ENCODE assay signal across 8 mouse cellular contexts in genomic region chr19:23373287-23373686, GRCm38 (mm10).
DNase-seq lines count a peak whose midpoint lies in the region; ATAC-seq and TF ChIP-seq lines count a peak whose summit lies in the region.

No protein-coding gene starts in this region.

- no peaks in the 10 kb centered on the region for H3K36me3 ChIP-seq in kidney, adult 2 months (ENCODE audit: control insufficient read depth, insufficient read depth, low read length)
- no peaks in the 10 kb centered on the region for H3K36me3 ChIP-seq in kidney, embryonic 14.5 days (ENCODE audit: control insufficient read depth, insufficient read depth, low read length)
- H3K36me3 ChIP-seq in intestine, embryonic 16.5 days (ENCODE audit: control insufficient read depth, insufficient read depth, low read length), result no peaks in the 10 kb centered on the region
- no peaks in the 10 kb centered on the region for H3K36me3 ChIP-seq in limb, embryonic 11.5 days (ENCODE audit: control insufficient read depth, insufficient read depth, low read length)
- H3K36me3 ChIP-seq in neural tube, embryonic 11.5 days (ENCODE audit: control insufficient read depth, insufficient read depth, low read length), result no peaks in the 10 kb centered on the region

- H3K27me3 ChIP-seq in kidney, adult 2 months (replicated peaks; ENCODE audit: control insufficient read depth, insufficient read depth, low read length), result no peaks in the 10 kb centered on the region
- no peaks in the 10 kb centered on the region for H3K27me3 ChIP-seq in kidney, embryonic 14.5 days (ENCODE audit: control insufficient read depth, insufficient read depth, low read length)
- H3K27me3 ChIP-seq in intestine, embryonic 16.5 days (replicated peaks; ENCODE audit: control insufficient read depth, insufficient read depth, low read length), result no peaks in the 10 kb centered on the region
- no peaks in the 10 kb centered on the region for H3K27me3 ChIP-seq in limb, embryonic 11.5 days (ENCODE audit: control insufficient read depth, insufficient read depth, low read length)
- H3K27me3 ChIP-seq in neural tube, embryonic 11.5 days (ENCODE audit: control insufficient read depth, insufficient read depth, low read length), result no peaks in the 10 kb centered on the region

- TF ChIP-seq POLR2A in kidney, adult 2 months (IDR thresholded peaks at IDR 0.05; ENCODE audit: low read depth, low read length), result no peak

- no peaks in the 10 kb centered on the region for H3K4me1 ChIP-seq in kidney, adult 2 months (ENCODE audit: control insufficient read depth, insufficient read depth, low read length)
- H3K4me1 ChIP-seq in kidney, embryonic 14.5 days (ENCODE audit: control insufficient read depth, insufficient read depth, low read length), result no peaks in the 10 kb centered on the region
- no peaks in the 10 kb centered on the region for H3K4me1 ChIP-seq in intestine, embryonic 16.5 days (ENCODE audit: control insufficient read depth, insufficient read depth, low read length)
- no peaks in the 10 kb centered on the region for H3K4me1 ChIP-seq in limb, embryonic 11.5 days (ENCODE audit: control insufficient read depth, insufficient read depth, low read length)
- no peaks in the 10 kb centered on the region for H3K4me1 ChIP-seq in neural tube, embryonic 11.5 days (ENCODE audit: control insufficient read depth, insufficient read depth, low read length)

- H3K9me3 ChIP-seq in kidney, embryonic 14.5 days (ENCODE audit: control insufficient read depth, low read length), result no peaks in the 10 kb centered on the region
- H3K9me3 ChIP-seq in intestine, embryonic 16.5 days (ENCODE audit: control insufficient read depth, low read length), result no peaks in the 10 kb centered on the region
- no peaks in the 10 kb centered on the region for H3K9me3 ChIP-seq in limb, embryonic 11.5 days (ENCODE audit: control insufficient read depth, low read length)
- H3K9me3 ChIP-seq in neural tube, embryonic 11.5 days (ENCODE audit: control insufficient read depth, low read length), result no peaks in the 10 kb centered on the region

- H3K4me3 ChIP-seq in kidney, adult 2 months (ENCODE audit: insufficient read depth, low read depth, low read length), result no peak overlapping the region
- no peak overlapping the region for H3K4me3 ChIP-seq in kidney, embryonic 14.5 days (ENCODE audit: low read length)
- no peak overlapping the region for H3K4me3 ChIP-seq in gastrocnemius, adult 2 months
- no peak overlapping the region for H3K4me3 ChIP-seq in intestine, embryonic 16.5 days (ENCODE audit: low read length)
- no peak overlapping the region for H3K4me3 ChIP-seq in limb, embryonic 11.5 days (ENCODE audit: low read depth, low read length)
- H3K4me3 ChIP-seq in neural tube, embryonic 11.5 days (ENCODE audit: low read depth, low read length), result no peak overlapping the region

- intact Hi-C loops in gastrocnemius, adult 2 months (cut with DNase I), result loop anchor here (2.0 kb wide), 1 partner anchor 150 kb away; no protein-coding TSS in a partner anchor

- H3K4me2 ChIP-seq in kidney, embryonic 14.5 days (replicated peaks; ENCODE audit: low read depth, low read length), result no peak overlapping the region
- H3K4me2 ChIP-seq in intestine, embryonic 16.5 days (ENCODE audit: low read depth, low read length), result no peak overlapping the region
- no peak overlapping the region for H3K4me2 ChIP-seq in limb, embryonic 11.5 days (ENCODE audit: low read depth, severe bottlenecking)
- no peak overlapping the region for H3K4me2 ChIP-seq in neural tube, embryonic 11.5 days (ENCODE audit: low read depth)

- no peak overlapping the region for H3K9ac ChIP-seq in kidney, embryonic 14.5 days (ENCODE audit: low read depth, low read length)
- H3K9ac ChIP-seq in intestine, embryonic 16.5 days (ENCODE audit: low read depth, low read length), result no peak overlapping the region
- no peak overlapping the region for H3K9ac ChIP-seq in limb, embryonic 11.5 days (ENCODE audit: low read length)
- no peak overlapping the region for H3K9ac ChIP-seq in neural tube, embryonic 11.5 days (ENCODE audit: low read length)

- H3K27ac ChIP-seq in kidney, adult 2 months (ENCODE audit: insufficient read depth, low read depth, low read length), result no peak overlapping the region
- H3K27ac ChIP-seq in kidney, embryonic 14.5 days (ENCODE audit: low read depth, low read length), result no peak overlapping the region
- H3K27ac ChIP-seq in gastrocnemius, adult 2 months, result no peak overlapping the region
- no peak overlapping the region for H3K27ac ChIP-seq in intestine, embryonic 16.5 days (ENCODE audit: low read length)
- H3K27ac ChIP-seq in limb, embryonic 11.5 days (replicated peaks; ENCODE audit: low read depth, low read length), result no peak overlapping the region
- H3K27ac ChIP-seq in neural tube, embryonic 11.5 days (ENCODE audit: low read depth, low read length), result no peak overlapping the region

- WGBS in kidney, adult 2 months, result 39% methylated on average over 8 of the region's 8 CpGs
- WGBS in kidney, embryonic 14.5 days, result 48% methylated on average over 8 of the region's 8 CpGs
- WGBS in intestine, embryonic 16.5 days, result 46% methylated on average over 8 of the region's 8 CpGs
- WGBS in limb, embryonic 11.5 days, result 46% methylated on average over 8 of the region's 8 CpGs
- WGBS in neural tube, embryonic 11.5 days, result 49% methylated on average over 8 of the region's 8 CpGs

- peak; percentile 71 for TF ChIP-seq CTCF in kidney, adult 2 months (conservative IDR thresholded peaks at IDR 0.05; ENCODE audit: insufficient read depth, insufficient read length, low read depth, low read length)
- peak; percentile 90 for TF ChIP-seq CTCF in gastrocnemius, adult 2 months (IDR thresholded peaks at IDR 0.05)

- peak; percentile 47 for DNase-seq in kidney, adult 2 months
- DNase-seq in cerebellum, postnatal 14 days, result peak; percentile 87 to 92
- peak; percentile 68 for DNase-seq in gastrocnemius, adult 2 months
- peak; percentile 72 for DNase-seq in limb, embryonic 11.5 days (ENCODE audit: low spot score)
- peak; percentile 77 for DNase-seq in neural tube, embryonic 11.5 days (ENCODE audit: low spot score)
- peak; percentile 91 for DNase-seq in testis, postnatal 10 days (ENCODE audit: low spot score)

- ATAC-seq in kidney, embryonic 14.5 days (ENCODE audit: low FRiP score, low TSS enrichment), result no peak
- 0 out of 2 replicates have a peak, but pooled peaks have one; percentile 9 for ATAC-seq in intestine, embryonic 16.5 days
- ATAC-seq in limb, embryonic 11.5 days (ENCODE audit: insufficient number of reproducible peaks, low FRiP score, low TSS enrichment, low read depth), result no peak
- ATAC-seq in neural tube, embryonic 11.5 days (ENCODE audit: insufficient read depth, low FRiP score, low TSS enrichment), result no peak
